ENCODE assay signal across 9 mouse cellular contexts in genomic region chr4:154926969-154927898, GRCm38 (mm10). TPM values are rescaled to one million over a fixed set of nuclear protein-coding genes. Genes with fewer than 3 reads are reported as not detected.
DNase-seq lines count a peak whose midpoint lies in the region; ATAC-seq and TF ChIP-seq lines count a peak whose summit lies in the region.
"Had no signal": no experiment of that assay in that cellular context is flagged by ENCODE, and none has a peak within 500 bp of the region (broad histone marks: within the 10 kb centered on the region; RNA-seq: fewer than 3 reads in every experiment).

No protein-coding gene starts in this region.

- no peaks in the 10 kb centered on the region for H3K36me3 ChIP-seq in heart, embryonic 10.5 days
- 0 out of 2 replicates have a peak, but pooled peaks cover 4% of the 10 kb centered on the region for H3K36me3 ChIP-seq in lung, postnatal 0 days (ENCODE audit: insufficient read depth, low read length)

- no peak for TF ChIP-seq CTCF in lung, postnatal 0 days (IDR thresholded peaks at IDR 0.05)

- no peak for DNase-seq in heart, embryonic 10.5 days (ENCODE audit: low spot score)
- no peak for DNase-seq in heart, postnatal 36 days
- peak; percentile 29 for DNase-seq in 3134 (ENCODE audit: extremely low read depth, insufficient read length, low spot score)
- DNase-seq in lung, postnatal 0 days (ENCODE audit: low spot score): no peak
- no peak for DNase-seq in right cerebral cortex, postnatal 10 days (ENCODE audit: low spot score in 2 of 2)
- DNase-seq in cerebellum, adult 11-12 months: no peak
- no peak for DNase-seq in urinary bladder, postnatal 4 days (ENCODE audit: low spot score in 2 of 2)

- peaks cover 22% of the 10 kb centered on the region for H3K4me1 ChIP-seq in heart, embryonic 10.5 days
- H3K4me1 ChIP-seq in lung, postnatal 0 days (ENCODE audit: insufficient read depth, low read depth, low read length): peaks cover 14% of the 10 kb centered on the region; the same call in 1 of the 2 replicates

- H3K4me3 ChIP-seq in heart, embryonic 10.5 days: peak overlapping the region; percentile 42
- peak overlapping the region; percentile 40 for H3K4me3 ChIP-seq in lung, postnatal 0 days (ENCODE audit: low read depth, low read length)

- H3K9ac ChIP-seq in lung, postnatal 0 days (replicated peaks; ENCODE audit: low read depth): peak overlapping the region; percentile 48

- H3K27ac ChIP-seq in heart, embryonic 10.5 days: peak overlapping the region; percentile 85
- H3K27ac ChIP-seq in lung, postnatal 0 days (ENCODE audit: low read length): peak overlapping the region; percentile 85

- no peak for TF ChIP-seq EP300 in lung, postnatal 0 days (IDR thresholded peaks at IDR 0.05)

- 57% methylated on average over 9 of the region's 9 CpGs for WGBS in heart, embryonic 10.5 days
- 50% methylated on average over 9 of the region's 9 CpGs for WGBS in lung, postnatal 0 days

- H3K4me2 ChIP-seq in lung, postnatal 0 days (replicated peaks; ENCODE audit: low read depth, low read length): peak overlapping the region; percentile 60

- peaks cover 21% of the 10 kb centered on the region; the same call in 1 of the 2 replicates for H3K27me3 ChIP-seq in heart, embryonic 10.5 days (ENCODE audit: insufficient read depth, poor library complexity, severe bottlenecking)
- H3K27me3 ChIP-seq in lung, postnatal 0 days (replicated peaks; ENCODE audit: insufficient read depth, low read length): no peaks in the 10 kb centered on the region

- peak; percentile 25 for ATAC-seq in erythroid progenitor cell, adult 5-6 weeks (replicated peaks; ENCODE audit: low FRiP score, poor library complexity, severe bottlenecking)
- ATAC-seq in lung, postnatal 0 days: peak; percentile 18

- intact Hi-C loops in heart, postnatal 36 days (cut with DNase I): loop anchor here (1.0 kb wide), 1 partner anchor 17 kb away; no protein-coding TSS in a partner anchor

- no peaks in the 10 kb centered on the region for H3K9me3 ChIP-seq in heart, embryonic 10.5 days
- H3K9me3 ChIP-seq in lung, postnatal 0 days (ENCODE audit: low read length): no peaks in the 10 kb centered on the region

RNA-seq across cellular contexts. Expression of gene Tnfrsf14, which starts 1.1 kb away (rescaled TPM):
- 1.6 and 2.6 TPM in 2 replicates for polyA plus RNA-seq in heart, embryonic 10.5 days (2016; fragmentation: Nextera tagmentation; extraction: Ambion mirVana)
- total RNA-seq in heart, postnatal 36 days (2021): 1 to 10 TPM; 5.1 to 6.0 TPM
- total RNA-seq in erythroid progenitor cell, adult 5-6 weeks (2015; ENCODE audit: low replicate concordance): 845 and 899 TPM in 2 replicates
- total RNA-seq in erythroid progenitor cell, adult 5-6 weeks (2017; ENCODE audit: low replicate concordance): 775 and 1,097 TPM in 2 replicates
- 1.5 and 2.1 TPM in 2 replicates for polyA plus RNA-seq in lung, postnatal 0 days (2015; fragmentation: Nextera tagmentation; extraction: Ambion mirVana)

RNA-seq across cellular contexts. Expression of gene Fam213b, which starts 28.3 kb away (rescaled TPM):
- 24.6 and 32.3 TPM in 2 replicates for polyA plus RNA-seq in heart, embryonic 10.5 days (2016; fragmentation: Nextera tagmentation; extraction: Ambion mirVana)
- total RNA-seq in heart, postnatal 36 days (2021): 10 to 100 TPM; 80.9 to 83.5 TPM
- total RNA-seq in erythroid progenitor cell, adult 5-6 weeks (2015; ENCODE audit: low replicate concordance): 2.5 and 13.7 TPM in 2 replicates
- total RNA-seq in erythroid progenitor cell, adult 5-6 weeks (2017; ENCODE audit: low replicate concordance): 6.1 and 13.0 TPM in 2 replicates
- 16.8 and 18.9 TPM in 2 replicates for polyA plus RNA-seq in lung, postnatal 0 days (2015; fragmentation: Nextera tagmentation; extraction: Ambion mirVana)

RNA-seq across cellular contexts. Expression of gene Hes5, which starts 33.5 kb away (rescaled TPM):
- polyA plus RNA-seq in heart, embryonic 10.5 days (2016; fragmentation: Nextera tagmentation; extraction: Ambion mirVana): 0.15 and 0.26 TPM in 2 replicates
- total RNA-seq in heart, postnatal 36 days (2021): not detected
- not detected in 2 replicates for total RNA-seq in erythroid progenitor cell, adult 5-6 weeks (2015; ENCODE audit: low replicate concordance)
- total RNA-seq in erythroid progenitor cell, adult 5-6 weeks (2017; ENCODE audit: low replicate concordance): not detected in 2 replicates
- polyA plus RNA-seq in lung, postnatal 0 days (2015; fragmentation: Nextera tagmentation; extraction: Ambion mirVana): 0.10 TPM in 1 of 2 replicates, not detected in the other
- total RNA-seq: common myeloid progenitor, adult 5-6 weeks had no signal

RNA-seq across cellular contexts. Expression of gene Pank4, which starts 36.7 kb away (rescaled TPM):
- polyA plus RNA-seq in heart, embryonic 10.5 days (2016; fragmentation: Nextera tagmentation; extraction: Ambion mirVana): 45.3 and 49.2 TPM in 2 replicates
- total RNA-seq in heart, postnatal 36 days (2021): 10 to 100 TPM; 40.9 to 42.8 TPM
- 61.3 and 78.0 TPM in 2 replicates for total RNA-seq in erythroid progenitor cell, adult 5-6 weeks (2015; ENCODE audit: low replicate concordance)
- 40.0 and 50.1 TPM in 2 replicates for total RNA-seq in erythroid progenitor cell, adult 5-6 weeks (2017; ENCODE audit: low replicate concordance)
- 20.5 and 23.0 TPM in 2 replicates for polyA plus RNA-seq in lung, postnatal 0 days (2015; fragmentation: Nextera tagmentation; extraction: Ambion mirVana)

RNA-seq across cellular contexts. Expression of gene Mmel1, which starts 57.8 kb away (rescaled TPM):
- 0.12 and 0.62 TPM in 2 replicates for polyA plus RNA-seq in heart, embryonic 10.5 days (2016; fragmentation: Nextera tagmentation; extraction: Ambion mirVana)
- under 1 TPM; 0.22 to 0.33 TPM for total RNA-seq in heart, postnatal 36 days (2021)
- total RNA-seq in erythroid progenitor cell, adult 5-6 weeks (2015; ENCODE audit: low replicate concordance): 5.9 and 10.1 TPM in 2 replicates
- total RNA-seq in erythroid progenitor cell, adult 5-6 weeks (2017; ENCODE audit: low replicate concordance): 6.4 and 14.4 TPM in 2 replicates
- 0.06 and 0.07 TPM in 2 replicates for polyA plus RNA-seq in lung, postnatal 0 days (2015; fragmentation: Nextera tagmentation; extraction: Ambion mirVana)
- total RNA-seq: common myeloid progenitor, adult 5-6 weeks had no signal

Comparison
In these comparisons a context has a peak if more than half of its experiments do, and no peak if none do; other contexts are left out.
1. RNA of gene Tnfrsf14, which starts 1.1 kb away (total RNA-seq): 775 to 1,097 TPM in erythroid progenitor cell, adult 5-6 weeks; 5.1 to 6.0 TPM in heart, postnatal 36 days; every median in the first group is over 100 times any median in the second.
2. RNA of gene Fam213b, which starts 28.3 kb away (total RNA-seq): 80.9 to 83.5 TPM in heart, postnatal 36 days; 2.5 to 13.7 TPM in erythroid progenitor cell, adult 5-6 weeks; every median in the first group is over 4 times any median in the second.